Mouse (Mus musculus) ovary, postnatal 14 days (tissue): ENCODE results near the gene Btbd35f1.
"Not testable (repeated sequence)": the region's sequence is repeated elsewhere in the genome, so short reads cannot be mapped to it uniquely, and the experiment has no call there.

Experiments used
- DNase-seq: peaks from one replicate; pipeline ENCODE4 v3.0.0; 2022; ENCODE audit warnings: low spot score

The Btbd35f1 gene

GRCm38 (mm10) chrX:32559755-32560154 is at the start of gene Btbd35f1:
Btbd35f1 (plus strand) TSS chrX:32560055.
- not testable (repeated sequence) for DNase-seq

GRCm38 (mm10) chrX:32590878-32591542 is 31.2 kb downstream of the Btbd35f1 start:
- DNase-seq = not testable (repeated sequence)

GRCm38 (mm10) chrX:32601008-32601407 is 41.2 kb downstream of the Btbd35f1 start:
- not testable (repeated sequence) for DNase-seq

- not testable (repeated sequence) for DNase-seq
Measured at GRCm38 (mm10) chrX:32601425-32601824, 41.6 kb downstream of the Btbd35f1 start.
